Mouse (Mus musculus) heart, embryonic 14.5 days (tissue): ENCODE measurements at regions not wholly inside any gene's neighbourhood (a gene's known extent, or its start where the extent isn't known, plus 50 kb on each side); places are given as distances from the start of the nearest gene placed in this dataset.
"Not testable (repeated sequence)": the region's sequence is repeated elsewhere in the genome, so short reads cannot be mapped to it uniquely, and the experiment has no call there.

Experiments used
- ATAC-seq: fragments of 200-750 bp; cut with Nextera tagmentation; 2 replicates; pipeline ENCODE4 v1.8.0; 2017; ENCODE audit warnings: low read depth, moderate TSS enrichment; ENCODE audit not compliant: insufficient number of reproducible peaks, insufficient read depth, low FRiP score
- H3K27ac ChIP-seq, 2 experiments: fragments of 200-500 bp in 1 of 2; fragments of 300-500 bp in 1 of 2; sonication (generic) in 1 of 2; replicated peaks in 1 of 2; 2 replicates each; pipeline ENCODE4 v1.5.1; 2012 to 2014; ENCODE audit warnings: low read depth in 2 of 2, low read length in 2 of 2, control low read depth in 1 of 2, mild to moderate bottlenecking in 1 of 2, mixed read lengths in 1 of 2; ENCODE audit not compliant: control insufficient read depth in 1 of 2, insufficient read depth in 1 of 2
- H3K27me3 ChIP-seq: fragments of 300-500 bp; sonication (generic); 2 replicates; pipeline ENCODE4 v1.6.1; 2014; ENCODE audit warnings: mild to moderate bottlenecking, low read length, control low read depth; ENCODE audit not compliant: control insufficient read depth, insufficient read depth
- H3K36me3 ChIP-seq: fragments of 300-500 bp; sonication (generic); 2 replicates; pipeline ENCODE4 v1.6.1; 2014; ENCODE audit warnings: mild to moderate bottlenecking, control low read depth, low read length, mixed read lengths; ENCODE audit not compliant: control insufficient read depth, insufficient read depth
- H3K4me1 ChIP-seq, 2 experiments: fragments of 200-500 bp in 1 of 2; fragments of 300-500 bp in 1 of 2; sonication (generic) in 1 of 2; 2 replicates each; pipeline ENCODE4 v1.6.1; 2012 to 2014; ENCODE audit warnings: low read length in 2 of 2, control low read depth in 1 of 2, mixed read lengths in 1 of 2; ENCODE audit not compliant: control insufficient read depth in 2 of 2, insufficient read depth in 2 of 2
- H3K4me2 ChIP-seq: fragments of 300-500 bp; sonication (generic); 2 replicates; pipeline ENCODE4 v1.6.1; 2014; ENCODE audit warnings: mild to moderate bottlenecking, low read length
- H3K4me3 ChIP-seq, 2 experiments: fragments of 200-500 bp in 1 of 2; fragments of 300-500 bp in 1 of 2; sonication (generic) in 1 of 2; 2 replicates each; pipeline ENCODE4 v1.5.1; 2012 to 2014; ENCODE audit warnings: low read length in 2 of 2, mild to moderate bottlenecking in 2 of 2, control low read depth in 1 of 2, low read depth in 1 of 2, moderate library complexity in 1 of 2; ENCODE audit not compliant: control insufficient read depth in 1 of 2, insufficient read depth in 1 of 2
- H3K9ac ChIP-seq: fragments of 300-500 bp; sonication (generic); 2 replicates; pipeline ENCODE4 v1.6.1; 2014; ENCODE audit warnings: mild to moderate bottlenecking, low read length
- H3K9me3 ChIP-seq: fragments of 300-500 bp; sonication (generic); 2 replicates; pipeline ENCODE4 v1.6.1; 2016; ENCODE audit warnings: low read length, control low read depth; ENCODE audit not compliant: control insufficient read depth
- WGBS: fragments of 180-500 bp; shearing (Covaris S2); extraction: QIAGEN DNeasy Blood & Tissue Kit; methylation state at CpG from one replicate; pipeline ENCODE4 v1.1.7; 2014; 5-methylcytosine and 5-hydroxymethylcytosine counted together

DNA sequence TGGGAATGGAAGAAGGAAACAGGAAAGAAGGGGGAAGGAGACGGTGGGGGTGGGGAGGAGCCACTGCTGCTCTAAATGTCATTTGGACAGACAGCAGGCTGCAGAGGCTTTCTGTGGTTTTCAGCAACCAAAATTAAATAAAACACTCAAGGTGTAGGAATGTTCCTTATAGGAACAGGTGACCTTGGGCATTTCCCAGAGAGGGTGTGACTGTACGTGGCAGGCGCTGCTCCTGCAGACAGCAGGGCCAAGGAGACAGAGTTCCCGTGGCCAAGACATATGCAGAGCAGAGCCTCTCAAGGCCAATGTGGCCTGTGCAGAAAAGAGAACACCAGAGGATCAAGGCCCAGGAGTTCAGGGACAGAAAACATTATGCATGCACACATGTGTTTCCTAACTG, 175.9 kb upstream of the Afdn start:
- no peak overlapping the region for H3K9ac ChIP-seq
- WGBS, result 71% methylated on average over 4 of the region's 4 CpGs
- H3K9me3 ChIP-seq, result peaks cover 8% of the 10 kb centered on the region; the same call in 1 of the 2 replicates
- no peaks in the 10 kb centered on the region for H3K4me1 ChIP-seq
- no peaks in the 10 kb centered on the region for H3K36me3 ChIP-seq
- ATAC-seq, result no peak
- no peak overlapping the region for H3K27ac ChIP-seq
- no peaks in the 10 kb centered on the region for H3K27me3 ChIP-seq
- no peak overlapping the region for H3K4me3 ChIP-seq
- no peak overlapping the region for H3K4me2 ChIP-seq

DNA sequence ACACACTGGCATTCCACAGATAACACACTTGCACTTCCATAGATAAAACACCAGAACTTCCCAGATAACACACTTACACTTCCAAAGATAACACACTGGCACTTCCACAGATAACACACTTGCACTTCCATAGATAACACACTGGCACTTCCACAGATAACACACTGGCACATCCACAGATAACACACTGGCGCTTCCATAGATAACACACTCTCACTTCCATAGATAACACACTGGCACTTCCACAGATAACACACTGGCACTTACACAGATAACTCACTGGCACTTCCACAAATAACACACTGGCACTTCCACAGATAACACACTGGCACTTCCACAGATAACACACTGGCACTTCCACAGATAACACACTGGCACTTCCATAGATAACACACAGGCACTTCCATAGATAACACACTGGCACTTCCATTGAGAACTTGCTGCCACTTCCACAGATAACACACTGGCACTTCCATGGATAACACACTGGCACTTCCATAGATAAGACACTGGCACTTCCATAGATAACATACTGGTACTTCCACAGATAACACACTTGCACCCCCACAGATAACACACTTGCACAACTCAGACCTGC, 170.0 kb upstream of the Afdn start:
- not testable (repeated sequence) for H3K4me2 ChIP-seq, H3K9ac ChIP-seq, H3K27me3 ChIP-seq, H3K27ac ChIP-seq, H3K4me1 ChIP-seq, H3K9me3 ChIP-seq, H3K4me3 ChIP-seq, ATAC-seq, H3K36me3 ChIP-seq
- 63% methylated on average over 1 of the region's 1 CpGs for WGBS
